Mouse (Mus musculus) splenic B cell, adult 2 months (primary cell): Measurements from ENCODE around the gene Cyb5d1.
"Not testable (repeated sequence)": the region's sequence is repeated elsewhere in the genome, so short reads cannot be mapped to it uniquely, and the experiment has no call there.

ENCODE experiments used
- DNase-seq: peaks from one replicate; pipeline ENCODE4 v3.0.0-alpha.2; 2011; ENCODE audit warnings: low read depth, low spot score
- H3K27me3 ChIP-seq: 2 replicates; pipeline ENCODE4 v1.6.1; 2012; ENCODE audit warnings: mild to moderate bottlenecking, low read length, moderate library complexity, mixed read lengths; ENCODE audit not compliant: control insufficient read depth, poor library complexity, insufficient read depth, severe bottlenecking
- H3K36me3 ChIP-seq: 2 replicates; pipeline ENCODE4 v1.6.1; 2012; ENCODE audit warnings: mild to moderate bottlenecking, low read length, moderate library complexity, mixed read lengths; ENCODE audit not compliant: control insufficient read depth, poor library complexity, insufficient read depth, severe bottlenecking

The Cyb5d1 gene

DNA sequence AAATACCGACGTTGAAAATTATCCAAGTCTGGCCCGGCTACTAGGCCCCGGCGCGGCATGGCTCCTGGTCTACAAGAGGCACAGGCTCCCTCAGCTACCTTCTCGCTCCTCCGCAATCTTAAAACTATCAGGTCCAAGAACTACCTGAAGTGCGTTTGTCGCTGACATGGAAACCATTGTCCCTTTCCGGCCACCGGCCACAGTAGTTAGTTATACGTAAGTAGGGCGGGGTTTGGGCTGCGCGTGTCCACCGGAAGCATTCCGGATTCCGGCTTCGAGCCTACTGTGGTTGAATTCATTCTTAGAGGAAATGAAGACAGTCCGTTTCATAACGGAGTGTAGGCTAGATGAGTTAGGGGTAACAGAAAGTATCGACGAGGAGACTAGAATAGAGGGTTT, at the start of gene Cyb5d1, which contains the start of gene Naa38:
Gene Cyb5d1 (minus strand): TSS at position 397 of the 399 bp plus-strand sequence.
Gene Naa38 (plus strand): TSS at position 253 of the 399 bp plus-strand sequence.
- not testable (repeated sequence) for H3K36me3 ChIP-seq, H3K27me3 ChIP-seq
- DNase-seq: peak; percentile 93

DNA sequence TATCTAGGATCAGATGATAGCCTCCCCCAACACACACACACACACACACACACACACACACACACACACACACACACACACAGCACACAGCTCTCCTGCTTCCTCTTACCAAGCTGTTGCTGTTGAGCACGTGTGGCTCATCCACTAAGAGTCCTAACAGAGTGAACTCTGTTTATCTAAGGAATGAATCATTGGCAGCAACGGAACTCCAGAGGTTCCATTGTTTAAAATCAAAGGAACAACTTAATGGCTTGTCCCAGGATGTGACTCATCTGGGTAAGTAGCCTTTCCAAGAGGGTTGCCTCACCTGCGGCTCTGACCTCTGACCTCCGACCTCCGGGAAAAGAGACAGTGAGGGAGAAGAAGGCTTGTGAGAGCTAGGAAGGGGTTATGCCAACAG, 47.9 kb upstream of the Cyb5d1 start:
- no peak for DNase-seq
- Histone ChIP-seq H3K27me3 (no peaks in the 10 kb centered on the region), H3K36me3 (no peaks in the 10 kb centered on the region)

DNA sequence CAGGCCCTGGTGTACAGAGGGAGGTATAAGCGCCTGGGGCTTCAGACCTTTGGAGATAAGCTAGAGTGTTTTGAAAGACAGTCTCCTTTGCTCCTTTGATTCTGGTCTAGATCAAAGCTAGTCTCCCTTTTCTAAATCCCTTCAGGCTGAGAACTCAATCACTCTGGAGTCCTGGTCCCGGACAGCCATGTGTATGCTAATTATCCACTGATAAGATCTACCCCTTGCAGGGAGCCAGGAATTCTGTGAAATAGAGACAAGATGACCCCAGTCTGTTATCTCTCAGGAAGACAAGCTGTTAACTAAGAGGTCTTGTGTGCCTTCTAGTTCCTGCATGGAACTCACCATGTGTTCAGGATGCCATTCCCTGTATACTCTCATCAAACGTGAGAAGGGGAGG, 41.9 kb upstream of the Cyb5d1 start:
- no peak for DNase-seq
- Histone ChIP-seq H3K27me3 (no peaks in the 10 kb centered on the region), H3K36me3 (no peaks in the 10 kb centered on the region)

DNA sequence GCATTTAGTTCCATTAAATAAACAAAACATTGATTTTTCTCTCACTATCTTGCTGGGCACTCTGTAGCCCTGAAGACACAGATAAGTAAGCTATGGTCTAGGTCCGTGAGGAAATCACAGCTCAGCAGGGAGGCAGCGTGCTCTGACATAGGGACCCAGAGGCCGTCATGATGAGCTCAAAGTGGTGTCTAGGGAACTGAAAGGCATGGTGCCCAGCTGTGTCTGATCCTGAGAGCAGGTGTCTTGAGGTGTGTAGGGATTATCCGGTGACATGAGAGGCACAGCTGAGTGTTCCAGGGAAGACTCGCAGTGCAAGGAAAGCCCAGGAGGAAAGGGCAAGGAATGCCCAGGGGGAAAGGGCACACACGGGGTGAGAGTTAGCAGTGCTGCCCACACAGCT, 37.8 kb upstream of the Cyb5d1 start:
- Histone ChIP-seq H3K27me3 (no peaks in the 10 kb centered on the region), H3K36me3 (no peaks in the 10 kb centered on the region)
- no peak for DNase-seq

DNA sequence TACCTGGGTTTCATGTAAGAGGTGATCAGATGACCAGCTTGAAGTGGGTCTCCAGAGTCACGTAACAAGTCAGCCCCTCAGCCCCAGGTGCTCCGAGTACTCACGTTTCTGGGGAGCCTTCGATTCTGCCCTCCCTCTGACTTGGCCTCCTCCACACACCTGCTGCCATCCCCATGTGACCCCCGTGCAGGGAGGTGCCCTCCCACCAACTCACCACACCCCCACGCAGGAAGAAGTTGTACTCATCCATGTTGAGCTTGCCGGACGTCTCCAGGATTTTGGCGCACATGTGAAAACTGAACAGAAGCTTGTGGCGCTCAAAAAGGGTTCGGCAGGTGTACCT, 37.2 kb upstream of the Cyb5d1 start:
- no peaks in the 10 kb centered on the region for H3K27me3 ChIP-seq
- no peak for DNase-seq
- no peaks in the 10 kb centered on the region for H3K36me3 ChIP-seq

DNA sequence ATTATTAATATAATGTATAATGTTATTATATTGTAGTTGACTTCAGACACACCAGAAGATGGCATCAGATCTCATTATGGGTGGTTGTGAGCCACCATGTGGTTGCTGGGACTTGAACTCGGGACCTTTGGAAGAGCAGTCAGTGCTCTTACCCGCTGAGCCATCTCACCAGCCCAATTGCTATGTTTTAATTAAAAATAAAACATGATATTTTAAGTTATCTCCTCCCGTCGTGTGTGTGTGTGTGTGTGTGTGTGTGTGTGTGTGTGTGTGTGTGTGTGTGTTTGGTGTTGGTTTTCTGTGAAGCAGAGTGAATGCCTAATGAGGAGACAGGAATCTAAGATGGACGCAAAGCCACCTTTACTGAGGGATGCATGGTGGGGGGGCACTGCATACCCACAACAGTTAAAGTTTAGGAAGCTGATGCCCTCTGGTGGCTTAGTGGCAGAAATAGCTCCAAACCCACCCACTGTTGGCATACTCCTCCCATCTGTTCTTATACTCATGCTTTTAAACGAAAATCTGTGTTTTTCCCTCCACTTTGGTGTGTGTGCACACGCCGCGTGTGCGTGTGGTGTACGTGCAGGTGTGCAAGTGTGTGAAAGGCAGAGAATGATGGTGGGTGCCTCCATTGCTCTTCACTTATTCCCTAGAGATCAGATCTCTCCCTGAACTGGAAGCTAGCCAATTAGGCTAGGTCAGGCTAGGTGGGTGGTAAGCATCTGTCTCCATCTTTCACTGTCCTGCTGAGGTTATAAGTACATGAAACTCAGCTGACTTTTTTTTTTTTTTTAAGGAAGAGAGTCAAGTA, 36.6 kb upstream of the Cyb5d1 start:
- peak; percentile 90 for DNase-seq
- no peaks in the 10 kb centered on the region for H3K27me3 ChIP-seq
- no peaks in the 10 kb centered on the region for H3K36me3 ChIP-seq

DNA sequence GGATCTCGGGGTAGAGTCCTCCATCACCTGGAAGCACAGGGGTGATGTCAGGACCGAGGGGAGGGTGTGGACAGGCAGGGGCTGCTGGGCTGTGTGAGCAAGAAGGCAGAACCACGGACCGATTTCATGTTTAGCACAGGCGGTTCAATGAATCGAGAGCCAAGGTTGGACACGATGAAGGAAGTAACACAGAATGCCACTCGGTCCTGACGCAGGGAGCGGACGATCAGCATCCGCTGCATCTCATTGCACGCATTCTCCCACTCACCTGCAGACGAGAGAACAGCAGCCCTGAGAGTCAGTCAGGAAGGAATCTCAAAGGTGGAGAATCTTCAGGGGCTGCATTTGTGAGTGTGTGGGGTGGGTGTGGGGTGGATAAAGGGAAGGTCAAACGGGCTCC, 35.2 kb upstream of the Cyb5d1 start:
- Histone ChIP-seq H3K27me3 (no peaks in the 10 kb centered on the region), H3K36me3 (no peaks in the 10 kb centered on the region)
- DNase-seq: no peak

DNA sequence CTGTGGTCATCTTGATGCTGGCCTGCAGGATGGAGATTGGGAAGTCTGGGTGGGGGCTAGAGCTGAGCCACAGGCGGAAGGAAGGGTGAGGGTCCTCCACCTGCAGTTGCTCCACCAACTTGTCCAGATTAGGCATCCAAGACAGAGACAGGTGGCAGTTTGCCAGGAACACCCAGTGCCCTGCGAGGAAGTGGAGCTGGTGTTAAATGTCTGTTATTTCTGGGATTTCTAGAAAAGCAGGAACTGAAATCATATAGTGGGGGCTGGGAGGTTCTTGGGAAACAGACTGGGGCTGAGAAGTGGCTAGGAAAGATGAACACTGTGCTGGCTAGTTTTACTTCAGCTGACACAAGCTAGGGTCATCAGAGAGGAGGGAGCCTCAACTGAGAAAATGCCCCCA, 33.9 kb upstream of the Cyb5d1 start:
- Histone ChIP-seq H3K36me3 (no peaks in the 10 kb centered on the region), H3K27me3 (no peaks in the 10 kb centered on the region)
- DNase-seq: no peak

DNA sequence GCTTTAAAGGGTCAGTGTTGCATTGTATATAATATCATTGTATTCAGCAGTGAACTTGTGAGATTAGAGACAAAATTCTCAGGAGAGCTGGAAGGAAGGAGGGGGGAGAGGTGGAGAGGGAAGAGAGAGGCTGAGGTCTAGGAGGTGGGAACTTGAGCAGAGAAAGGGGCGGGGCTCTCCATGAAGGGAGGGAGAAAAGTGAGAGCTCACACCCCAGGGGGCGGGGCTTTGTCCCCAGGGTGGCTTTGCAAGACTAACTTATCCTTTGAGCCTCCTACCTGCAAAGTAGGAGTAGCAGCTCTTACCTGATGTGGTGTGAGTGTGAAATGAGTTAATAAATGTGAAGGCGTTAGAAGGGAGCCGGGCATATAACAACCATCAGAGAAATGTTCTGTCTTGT, 33.3 kb upstream of the Cyb5d1 start:
- DNase-seq: peak; percentile 27
- no peaks in the 10 kb centered on the region for H3K36me3 ChIP-seq
- no peaks in the 10 kb centered on the region for H3K27me3 ChIP-seq

DNA sequence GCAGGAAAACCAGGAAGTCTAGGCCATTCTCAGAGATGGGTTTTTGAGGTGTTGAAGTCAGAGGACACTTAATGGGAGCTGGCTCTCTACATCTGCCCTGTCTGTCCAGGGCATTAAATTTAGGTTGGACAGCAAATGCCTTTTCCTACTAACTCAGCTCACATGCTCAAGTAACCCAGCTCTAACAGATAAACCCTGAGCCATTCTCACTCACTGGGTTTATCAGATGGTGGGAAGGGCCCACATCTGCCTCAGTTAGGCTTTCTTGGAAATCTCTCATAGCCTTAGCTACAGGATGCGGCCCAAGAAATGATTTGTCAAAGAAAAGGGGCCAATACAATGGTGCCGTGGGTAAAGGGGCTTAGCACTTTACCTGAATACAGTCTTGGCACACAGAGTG, 30.8 kb upstream of the Cyb5d1 start:
- H3K27me3 ChIP-seq: no peaks in the 10 kb centered on the region
- DNase-seq: no peak
- no peaks in the 10 kb centered on the region for H3K36me3 ChIP-seq

DNA sequence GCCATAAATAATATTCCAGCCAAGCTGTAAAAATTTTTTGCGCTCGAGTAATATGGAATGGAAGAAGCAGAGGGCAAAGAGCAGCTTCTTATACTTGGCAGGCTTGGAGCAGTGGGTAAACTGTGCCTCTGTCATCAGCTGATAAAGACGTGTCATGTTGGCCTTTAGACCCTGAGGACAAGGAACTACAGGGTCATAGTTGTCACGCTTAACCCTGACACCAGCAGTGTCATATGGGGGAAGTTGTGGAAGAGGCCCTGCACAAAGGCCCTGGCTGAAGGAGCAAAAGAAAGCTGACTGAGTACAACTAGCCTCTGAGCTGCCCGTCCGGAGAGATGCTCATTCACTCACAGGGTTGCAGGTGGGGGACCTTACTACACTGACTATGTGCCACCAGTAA, 28.5 kb upstream of the Cyb5d1 start:
- no peak for DNase-seq
- H3K36me3 ChIP-seq: no peaks in the 10 kb centered on the region
- no peaks in the 10 kb centered on the region for H3K27me3 ChIP-seq

DNA sequence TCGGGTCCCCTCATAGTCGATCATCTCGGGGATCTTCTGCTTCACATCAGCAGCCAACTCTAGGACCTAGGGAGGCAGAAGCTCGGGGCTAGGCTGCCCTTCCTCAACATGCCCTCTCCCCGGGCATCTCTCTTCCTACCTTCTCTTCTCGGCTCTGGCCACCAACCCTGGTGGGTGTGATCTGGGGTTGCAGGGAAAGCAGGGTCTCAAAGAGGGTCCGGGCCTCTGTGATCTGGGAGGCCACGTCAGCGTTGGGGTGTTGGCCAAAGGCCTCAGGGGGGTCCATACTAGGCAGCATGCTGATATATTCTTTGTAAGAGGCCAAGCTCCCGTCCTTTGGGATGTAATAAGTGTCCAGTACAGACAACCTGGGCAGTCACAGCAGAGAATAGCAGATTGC, 27.4 kb upstream of the Cyb5d1 start:
- H3K27me3 ChIP-seq: 0 out of 2 replicates have a peak, but pooled peaks cover under 1% of the 10 kb centered on the region
- DNase-seq: no peak

DNA sequence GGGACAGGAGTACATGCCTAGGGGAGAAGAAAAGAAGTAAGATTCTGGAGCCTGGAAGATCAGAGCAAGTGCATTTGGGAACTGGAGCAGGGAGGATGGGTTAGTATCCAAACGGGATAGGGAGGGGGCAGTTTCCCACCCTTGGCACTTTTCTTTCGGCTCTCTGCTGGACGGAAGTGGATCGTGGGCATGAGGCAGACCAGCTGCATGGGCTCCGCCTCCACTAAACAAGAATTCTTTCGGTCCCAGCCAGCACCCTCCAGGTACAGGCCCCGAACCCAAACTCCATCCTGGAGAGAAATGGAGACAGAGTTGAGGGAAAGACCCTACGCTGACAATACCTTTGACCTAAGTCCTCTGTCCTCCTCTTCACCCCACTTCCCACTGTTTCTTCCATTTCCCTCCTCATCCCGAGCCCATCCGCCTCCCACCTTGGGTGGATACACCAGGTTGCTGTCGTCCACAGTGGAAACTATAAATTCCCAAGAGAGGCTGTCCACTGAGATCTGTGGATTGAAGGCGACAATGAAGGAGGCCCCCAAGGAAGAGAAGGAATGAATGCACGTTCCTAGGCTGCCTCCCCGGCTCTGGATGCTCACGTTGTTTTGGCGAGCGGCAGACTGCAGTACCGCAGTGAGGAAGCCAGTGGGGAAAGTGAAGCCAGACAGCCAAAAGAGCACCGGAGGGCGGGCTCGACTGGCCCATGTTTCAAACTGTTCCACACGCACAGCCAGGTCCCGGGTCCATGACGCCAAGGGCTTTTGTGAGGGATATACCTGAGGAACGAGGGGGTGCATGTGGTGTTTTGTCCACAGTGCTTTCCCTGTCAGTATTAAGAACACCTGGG, 25.9 kb upstream of the Cyb5d1 start:
- peak; percentile 6 for DNase-seq
- Histone ChIP-seq H3K27me3 (0 out of 2 replicates have a peak, but pooled peaks cover 3% of the 10 kb centered on the region), H3K36me3 (no peaks in the 10 kb centered on the region)

More for the DNA sequence above, 27.4 kb upstream of the Cyb5d1 start:
- no peaks in the 10 kb centered on the region for H3K36me3 ChIP-seq

DNA sequence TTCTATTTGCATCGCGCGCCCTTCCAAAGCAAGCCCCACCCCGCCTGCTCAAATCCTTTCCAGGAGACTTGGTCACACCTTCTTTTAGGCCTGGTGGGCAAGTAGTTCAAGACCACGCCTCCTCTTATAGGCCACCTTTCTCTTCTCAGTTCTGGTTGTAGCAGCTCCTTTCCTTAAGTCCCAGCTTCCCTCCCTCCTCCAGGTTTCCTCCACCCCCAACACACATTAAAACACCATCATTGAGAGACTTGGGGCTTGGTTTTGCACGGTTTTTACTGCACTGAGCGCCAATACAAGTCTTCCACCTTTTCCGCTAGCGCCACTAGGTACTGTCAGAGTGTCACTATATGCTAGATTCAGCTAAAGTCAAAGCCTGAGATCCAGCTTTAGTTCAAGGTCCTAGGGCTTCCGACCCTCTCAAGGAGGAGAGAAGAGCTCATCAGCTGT, 25.1 kb upstream of the Cyb5d1 start:
- no peaks in the 10 kb centered on the region for H3K36me3 ChIP-seq
- DNase-seq: no peak
- H3K27me3 ChIP-seq: 0 out of 2 replicates have a peak, but pooled peaks cover 3% of the 10 kb centered on the region
